Mouse (Mus musculus): ENCODE data around the gene 4930402H24Rik. TPM values are rescaled to one million over a fixed set of nuclear protein-coding genes. Genes with fewer than 3 reads are reported as not detected.

Gene 4930402H24Rik
- polyA plus RNA-seq, 1 experiment = 10.0 TPM

DNA sequence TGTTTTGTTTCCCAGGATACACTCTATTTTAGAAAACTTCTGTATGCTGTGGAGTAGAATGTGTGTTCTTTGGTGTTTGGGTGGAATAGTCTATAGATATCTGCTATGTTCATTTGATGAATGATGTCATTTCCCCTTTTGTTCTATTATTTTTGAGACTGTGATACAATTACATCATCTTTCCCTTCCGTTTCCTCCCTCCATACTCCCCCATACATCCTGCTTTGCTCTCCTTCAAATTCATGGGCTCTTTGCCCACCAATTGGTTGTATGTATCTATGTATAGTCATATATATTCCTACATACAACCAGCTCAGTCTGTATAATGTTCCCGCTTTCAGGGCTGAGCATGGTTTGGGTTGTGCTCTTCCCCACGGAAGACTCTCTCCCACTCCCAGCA lies 44.1 kb downstream of the 4930402H24Rik start:
- Histone ChIP-seq H3K27ac (ENCODE audit: insufficient read depth, low read depth, low read length) (no peak overlapping the region), H3K4me1 (ENCODE audit: control insufficient read depth, insufficient read depth, insufficient read length, low read length) (peaks cover 8% of the 10 kb centered on the region; the same call in 1 of the 2 replicates), H3K4me3 (ENCODE audit: low read depth, low read length) (no peak overlapping the region), H3K27me3 (ENCODE audit: control insufficient read depth, insufficient read depth, low read length) (no peaks in the 10 kb centered on the region), H3K36me3 (ENCODE audit: control insufficient read depth, insufficient read depth, low read length) (no peaks in the 10 kb centered on the region)
- 87% methylated on average over 3 of the region's 3 CpGs for WGBS
- TF ChIP-seq POLR2A (IDR thresholded peaks at IDR 0.05; ENCODE audit: low read depth, low read length) (no peak), CTCF (IDR thresholded peaks at IDR 0.05; ENCODE audit: extremely low read depth, insufficient read length, insufficient replicate concordance, low read depth, low read length) (no peak)

GRCm38 (mm10) chr2:130852964-130853363 lies 53.2 kb downstream of the 4930402H24Rik start:
- WGBS = 98% methylated on average over 1 of the region's 1 CpGs
- Histone ChIP-seq H3K27ac (ENCODE audit: insufficient read depth, low read depth, low read length) (no peak overlapping the region), H3K4me3 (ENCODE audit: low read depth, low read length) (no peak overlapping the region), H3K4me1 (ENCODE audit: control insufficient read depth, insufficient read depth, insufficient read length, low read length) (peaks cover 4% of the 10 kb centered on the region; the same call in 1 of the 2 replicates), H3K27me3 (ENCODE audit: control insufficient read depth, insufficient read depth, low read length) (no peaks in the 10 kb centered on the region), H3K36me3 (ENCODE audit: control insufficient read depth, insufficient read depth, low read length) (no peaks in the 10 kb centered on the region)
- TF ChIP-seq CTCF (IDR thresholded peaks at IDR 0.05; ENCODE audit: extremely low read depth, insufficient read length, insufficient replicate concordance, low read depth, low read length) (no peak), POLR2A (IDR thresholded peaks at IDR 0.05; ENCODE audit: low read depth, low read length) (no peak)

DNA sequence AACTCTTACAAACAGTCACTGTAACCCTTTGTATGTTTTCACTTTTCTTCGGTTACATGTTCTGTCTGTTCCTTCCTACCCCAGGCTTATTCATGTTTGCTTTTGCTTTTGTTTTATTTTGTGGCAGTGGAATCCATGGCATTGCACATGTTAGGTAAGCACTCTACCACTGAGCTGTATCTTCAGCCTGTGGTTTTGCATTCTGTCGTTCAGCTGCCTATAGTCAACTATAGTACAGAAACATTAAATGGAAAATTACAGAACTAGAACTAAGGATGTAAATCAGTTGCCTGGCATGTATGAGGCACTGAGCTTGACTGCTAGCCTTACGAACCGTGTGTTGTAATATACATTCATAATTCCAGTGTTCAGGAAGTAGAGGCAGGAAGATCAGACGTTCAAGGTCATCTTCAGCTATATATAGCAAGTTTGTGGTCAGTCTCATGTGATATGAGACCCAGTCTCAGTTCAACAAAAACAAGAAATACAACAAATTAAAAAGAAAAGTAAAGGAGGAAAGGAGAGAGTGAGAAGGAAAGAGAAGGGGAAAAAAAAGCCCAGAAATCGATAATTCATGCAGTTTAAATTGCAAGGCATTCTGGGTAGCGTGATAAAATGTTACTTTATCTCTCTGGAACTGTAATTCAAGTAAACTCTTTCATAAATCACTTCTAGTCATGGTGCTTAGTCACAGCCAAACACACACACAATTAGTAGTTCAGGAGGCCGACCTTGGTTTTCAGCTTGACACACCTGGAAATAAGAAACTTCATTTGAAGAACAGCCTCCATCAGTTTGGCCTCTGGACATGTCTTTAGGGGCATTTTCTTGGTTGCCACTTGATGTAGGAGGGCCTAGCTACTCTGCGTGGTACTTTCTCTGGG lies 54.6 kb downstream of the 4930402H24Rik start:
- H3K27me3 ChIP-seq (ENCODE audit: control insufficient read depth, insufficient read depth, low read length) = no peaks in the 10 kb centered on the region
- 32% methylated on average over 9 of the region's 9 CpGs for WGBS
- H3K36me3 ChIP-seq (ENCODE audit: control insufficient read depth, insufficient read depth, low read length) = no peaks in the 10 kb centered on the region
- TF ChIP-seq CTCF (IDR thresholded peaks at IDR 0.05; ENCODE audit: extremely low read depth, insufficient read length, insufficient replicate concordance, low read depth, low read length) = no peak
- no peak for TF ChIP-seq POLR2A (IDR thresholded peaks at IDR 0.05; ENCODE audit: low read depth, low read length)
- peaks cover 4% of the 10 kb centered on the region; the same call in 1 of the 2 replicates for H3K4me1 ChIP-seq (ENCODE audit: control insufficient read depth, insufficient read depth, insufficient read length, low read length)
- peak overlapping the region; percentile 80; the same call in 1 of the 2 replicates for H3K27ac ChIP-seq (ENCODE audit: insufficient read depth, low read depth, low read length)
- H3K4me3 ChIP-seq (ENCODE audit: low read depth, low read length) = no peak overlapping the region

DNA sequence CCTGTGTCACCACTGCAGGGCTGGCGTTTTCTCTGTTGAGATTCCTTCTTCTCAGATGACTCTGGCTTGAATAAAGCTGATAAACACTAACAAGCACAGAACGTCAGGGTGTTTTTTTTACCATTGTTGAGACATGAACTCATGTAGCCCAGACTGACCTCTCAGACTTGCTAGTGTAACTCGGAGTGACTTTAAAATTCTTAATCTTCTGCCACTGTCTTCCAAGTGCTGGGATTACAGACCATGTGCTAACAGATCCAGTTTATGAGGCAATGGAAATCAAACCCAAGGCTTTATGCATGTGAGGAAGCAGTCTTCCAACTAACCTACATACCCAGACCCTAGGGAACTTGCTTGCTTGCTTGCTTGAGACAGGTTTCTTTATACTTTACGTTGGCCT lies 56.5 kb downstream of the 4930402H24Rik start:
- TF ChIP-seq CTCF (IDR thresholded peaks at IDR 0.05; ENCODE audit: extremely low read depth, insufficient read length, insufficient replicate concordance, low read depth, low read length) = no peak
- no peak for TF ChIP-seq POLR2A (IDR thresholded peaks at IDR 0.05; ENCODE audit: low read depth, low read length)
- 83% methylated on average over 4 of the region's 4 CpGs for WGBS
- H3K4me1 ChIP-seq (ENCODE audit: control insufficient read depth, insufficient read depth, insufficient read length, low read length) = peaks cover 4% of the 10 kb centered on the region; the same call in 1 of the 2 replicates
- no peak overlapping the region for H3K27ac ChIP-seq (ENCODE audit: insufficient read depth, low read depth, low read length)
- no peaks in the 10 kb centered on the region for H3K36me3 ChIP-seq (ENCODE audit: control insufficient read depth, insufficient read depth, low read length)
- H3K4me3 ChIP-seq (ENCODE audit: low read depth, low read length) = no peak overlapping the region
- H3K27me3 ChIP-seq (ENCODE audit: control insufficient read depth, insufficient read depth, low read length) = no peaks in the 10 kb centered on the region

DNA sequence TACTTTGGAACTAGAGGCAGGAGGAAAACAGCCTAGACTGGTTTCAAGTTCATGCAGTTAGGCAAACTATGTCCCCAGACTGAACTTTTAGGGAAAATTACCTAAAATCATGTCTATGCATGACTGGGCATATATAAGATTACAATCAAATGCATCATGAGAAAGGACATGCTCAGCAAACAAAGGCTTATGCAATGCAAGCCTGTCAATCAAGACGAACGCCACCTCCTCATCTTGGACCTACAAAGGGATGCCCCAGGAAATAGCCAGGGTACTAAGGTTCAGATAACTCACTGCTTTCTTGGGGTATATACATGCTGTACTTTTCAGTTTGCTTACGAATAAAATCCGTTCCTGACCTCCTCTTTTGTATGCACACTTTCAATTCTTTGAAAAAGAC lies 57.9 kb downstream of the 4930402H24Rik start:
- Histone ChIP-seq H3K27me3 (ENCODE audit: control insufficient read depth, insufficient read depth, low read length) (no peaks in the 10 kb centered on the region), H3K4me3 (ENCODE audit: low read depth, low read length) (no peak overlapping the region), H3K27ac (ENCODE audit: insufficient read depth, low read depth, low read length) (no peak overlapping the region), H3K4me1 (ENCODE audit: control insufficient read depth, insufficient read depth, insufficient read length, low read length) (peaks cover 4% of the 10 kb centered on the region; the same call in 1 of the 2 replicates), H3K36me3 (ENCODE audit: control insufficient read depth, insufficient read depth, low read length) (no peaks in the 10 kb centered on the region)
- TF ChIP-seq CTCF (IDR thresholded peaks at IDR 0.05; ENCODE audit: extremely low read depth, insufficient read length, insufficient replicate concordance, low read depth, low read length) (no peak), POLR2A (IDR thresholded peaks at IDR 0.05; ENCODE audit: low read depth, low read length) (no peak)
- 77% methylated on average over 4 of the region's 4 CpGs for WGBS

DNA sequence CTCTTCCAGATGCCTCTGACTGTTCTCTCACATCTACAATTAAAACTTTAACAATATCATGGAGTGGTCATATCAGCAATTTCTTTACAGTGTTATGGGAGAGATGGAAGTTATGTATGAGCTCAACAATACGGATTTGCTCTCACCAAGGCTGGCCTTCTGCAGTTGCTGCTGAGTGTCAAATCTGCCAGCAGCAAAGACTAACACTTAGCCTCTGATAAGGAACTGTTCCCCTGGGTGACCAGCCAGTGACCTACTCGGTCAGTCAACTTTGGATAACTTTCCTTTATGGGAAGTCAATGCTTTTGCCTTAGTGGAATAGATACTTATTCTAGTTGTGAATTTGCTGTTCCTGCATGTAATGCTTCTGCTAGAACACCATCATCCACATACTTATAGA lies 62.6 kb downstream of the 4930402H24Rik start:
- Histone ChIP-seq H3K4me1 (ENCODE audit: control insufficient read depth, insufficient read depth, insufficient read length, low read length) (0 out of 2 replicates have a peak, but pooled peaks cover 2% of the 10 kb centered on the region), H3K4me3 (ENCODE audit: low read depth, low read length) (no peak overlapping the region), H3K36me3 (ENCODE audit: control insufficient read depth, insufficient read depth, low read length) (no peaks in the 10 kb centered on the region), H3K27ac (ENCODE audit: insufficient read depth, low read depth, low read length) (no peak overlapping the region), H3K27me3 (ENCODE audit: control insufficient read depth, insufficient read depth, low read length) (no peaks in the 10 kb centered on the region)
- WGBS = 79% methylated on average over 2 of the region's 2 CpGs
- TF ChIP-seq POLR2A (IDR thresholded peaks at IDR 0.05; ENCODE audit: low read depth, low read length) (no peak), CTCF (IDR thresholded peaks at IDR 0.05; ENCODE audit: extremely low read depth, insufficient read length, insufficient replicate concordance, low read depth, low read length) (no peak)

- Histone ChIP-seq H3K4me1 (ENCODE audit: control insufficient read depth, insufficient read depth, insufficient read length, low read length) (0 out of 2 replicates have a peak, but pooled peaks cover 2% of the 10 kb centered on the region), H3K27me3 (ENCODE audit: control insufficient read depth, insufficient read depth, low read length) (no peaks in the 10 kb centered on the region), H3K27ac (ENCODE audit: insufficient read depth, low read depth, low read length) (no peak overlapping the region), H3K36me3 (ENCODE audit: control insufficient read depth, insufficient read depth, low read length) (no peaks in the 10 kb centered on the region), H3K4me3 (ENCODE audit: low read depth, low read length) (no peak overlapping the region)
- TF ChIP-seq CTCF (IDR thresholded peaks at IDR 0.05; ENCODE audit: extremely low read depth, insufficient read length, insufficient replicate concordance, low read depth, low read length) (no peak), POLR2A (IDR thresholded peaks at IDR 0.05; ENCODE audit: low read depth, low read length) (no peak)
- WGBS = 18% methylated on average over 4 of the region's 4 CpGs
These were observed 65.4 kb downstream of the 4930402H24Rik start for GRCm38 (mm10) chr2:130840846-130841245.
